Mouse (Mus musculus): ENCODE measurements around the gene Hsd17b2. TPM values are rescaled to one million over a fixed set of nuclear protein-coding genes. Genes with fewer than 3 reads are reported as not detected.
A peak's percentile ranks its signal among the peaks of the same experiment; 100 is the strongest.

Gene Hsd17b2
- total and polyA plus RNA-seq, 2 experiments, result 259 to 380 TPM

DNA sequence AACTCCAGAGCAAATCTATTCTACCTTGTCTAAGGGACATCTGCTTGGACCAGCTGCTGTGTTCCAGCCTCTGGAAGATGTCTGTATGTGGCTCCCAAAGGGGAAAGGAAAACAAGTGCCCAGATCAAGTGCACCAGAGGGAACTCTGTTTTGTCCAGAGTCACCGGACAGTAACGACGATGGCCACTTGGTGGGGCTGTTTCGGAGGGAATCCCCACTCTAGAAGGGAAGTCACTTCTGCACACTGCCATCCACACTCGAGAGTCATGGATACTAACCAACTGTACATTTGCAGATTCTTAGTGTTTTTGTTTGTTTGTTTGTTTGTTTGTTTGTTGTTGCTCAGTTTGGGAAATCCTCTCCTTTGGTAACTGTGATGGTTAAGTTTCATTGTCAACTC is 4.5 kb upstream of the Hsd17b2 start:
- Histone ChIP-seq H3K4me3 (ENCODE audit: insufficient read depth, low read depth, low read length) (no peak overlapping the region), H3K9ac (ENCODE audit: low read depth, low read length) (peak overlapping the region; percentile 41; the same call in 1 of the 2 replicates), H3K36me3 (ENCODE audit: control insufficient read depth, insufficient read depth, low read length) (no peaks in the 10 kb centered on the region), H3K27me3 (ENCODE audit: control insufficient read depth, insufficient read depth, low read length) (no peaks in the 10 kb centered on the region), H3K79me2 (ENCODE audit: control insufficient read depth, insufficient read depth, low read length) (no peaks in the 10 kb centered on the region), H3K27ac (replicated peaks; ENCODE audit: insufficient read depth, low read depth, low read length) (peak overlapping the region; percentile 81), H3K4me1 (ENCODE audit: control insufficient read depth, insufficient read depth, low read length) (peaks cover 9% of the 10 kb centered on the region)
- 35% methylated on average over 5 of the region's 5 CpGs for WGBS
- TF ChIP-seq CTCF (IDR thresholded peaks at IDR 0.05; ENCODE audit: low read depth, low read length), result peak; percentile 78
- no peak for TF ChIP-seq POLR2A (IDR thresholded peaks at IDR 0.05; ENCODE audit: extremely low read depth, insufficient read depth, low read length)
- DNase-seq (ENCODE audit: extremely low read depth, low read depth, low spot score), result peak; percentile 61

DNA sequence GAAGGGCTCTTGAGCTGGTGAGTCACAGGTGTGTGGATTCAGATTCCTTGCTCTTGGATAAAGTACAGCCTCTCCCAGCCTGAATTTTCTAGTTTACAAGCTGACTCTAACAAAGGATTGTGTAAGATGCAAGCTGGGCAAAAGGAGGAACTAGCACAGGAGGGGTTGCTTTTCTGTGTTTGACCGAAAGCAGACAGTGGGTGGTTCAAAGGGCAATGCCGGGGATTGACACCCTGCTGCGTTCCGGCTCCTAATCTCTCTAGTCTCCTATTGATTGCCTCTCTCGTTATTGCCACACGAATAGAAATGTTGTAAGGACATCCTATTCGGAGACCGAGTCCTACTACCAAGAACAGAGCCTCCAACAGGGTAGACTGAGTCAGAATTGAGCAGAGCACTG is 1.0 kb upstream of the Hsd17b2 start:
- Histone ChIP-seq H3K27ac (replicated peaks; ENCODE audit: insufficient read depth, low read depth, low read length) (peak overlapping the region; percentile 98), H3K9ac (ENCODE audit: low read depth, low read length) (peak overlapping the region; percentile 95), H3K79me2 (ENCODE audit: control insufficient read depth, insufficient read depth, low read length) (peaks cover 12% of the 10 kb centered on the region; the same call in 1 of the 2 replicates), H3K4me1 (ENCODE audit: control insufficient read depth, insufficient read depth, low read length) (peaks cover 13% of the 10 kb centered on the region; the same call in 1 of the 2 replicates), H3K27me3 (ENCODE audit: control insufficient read depth, insufficient read depth, low read length) (no peaks in the 10 kb centered on the region), H3K4me3 (ENCODE audit: insufficient read depth, low read depth, low read length) (peak overlapping the region; percentile 71), H3K36me3 (ENCODE audit: control insufficient read depth, insufficient read depth, low read length) (no peaks in the 10 kb centered on the region)
- WGBS, result 15% methylated on average over 8 of the region's 8 CpGs
- no peak for TF ChIP-seq POLR2A (IDR thresholded peaks at IDR 0.05; ENCODE audit: extremely low read depth, insufficient read depth, low read length)
- no peak for TF ChIP-seq CTCF (IDR thresholded peaks at IDR 0.05; ENCODE audit: low read depth, low read length)
- DNase-seq (ENCODE audit: extremely low read depth, low read depth, low spot score), result peak; percentile 98

DNA sequence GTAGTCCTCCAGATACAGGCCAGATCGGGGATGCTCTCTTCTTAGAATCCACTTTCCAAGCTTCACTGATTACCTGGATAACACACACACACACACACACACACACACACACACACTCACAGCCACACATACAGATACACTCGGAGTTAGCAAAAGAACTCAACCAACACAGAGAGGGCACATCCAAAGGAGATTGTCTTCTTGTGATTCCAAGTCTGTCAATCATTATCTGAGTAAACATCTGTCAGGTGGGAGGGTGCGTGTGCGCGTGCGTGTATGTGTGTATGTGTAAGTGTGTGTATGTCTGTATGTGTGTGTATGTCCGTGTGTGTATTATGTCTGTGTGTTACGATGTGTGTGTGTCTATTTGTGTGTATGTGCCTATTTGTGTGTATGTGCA is 458 bp upstream of the Hsd17b2 start:
- Histone ChIP-seq H3K27me3 (ENCODE audit: control insufficient read depth, insufficient read depth, low read length) (no peaks in the 10 kb centered on the region), H3K4me3 (ENCODE audit: insufficient read depth, low read depth, low read length) (peak overlapping the region; percentile 71), H3K9ac (ENCODE audit: low read depth, low read length) (peak overlapping the region; percentile 95), H3K79me2 (ENCODE audit: control insufficient read depth, insufficient read depth, low read length) (peaks cover 16% of the 10 kb centered on the region; the same call in 1 of the 2 replicates), H3K36me3 (ENCODE audit: control insufficient read depth, insufficient read depth, low read length) (no peaks in the 10 kb centered on the region), H3K27ac (replicated peaks; ENCODE audit: insufficient read depth, low read depth, low read length) (peak overlapping the region; percentile 96), H3K4me1 (ENCODE audit: control insufficient read depth, insufficient read depth, low read length) (peaks cover 14% of the 10 kb centered on the region; the same call in 1 of the 2 replicates)
- TF ChIP-seq CTCF (IDR thresholded peaks at IDR 0.05; ENCODE audit: low read depth, low read length), result no peak
- no peak for TF ChIP-seq POLR2A (IDR thresholded peaks at IDR 0.05; ENCODE audit: extremely low read depth, insufficient read depth, low read length)
- DNase-seq (ENCODE audit: extremely low read depth, low read depth, low spot score), result peak; percentile 89
- WGBS, result 30% methylated on average over 8 of the region's 8 CpGs

DNA sequence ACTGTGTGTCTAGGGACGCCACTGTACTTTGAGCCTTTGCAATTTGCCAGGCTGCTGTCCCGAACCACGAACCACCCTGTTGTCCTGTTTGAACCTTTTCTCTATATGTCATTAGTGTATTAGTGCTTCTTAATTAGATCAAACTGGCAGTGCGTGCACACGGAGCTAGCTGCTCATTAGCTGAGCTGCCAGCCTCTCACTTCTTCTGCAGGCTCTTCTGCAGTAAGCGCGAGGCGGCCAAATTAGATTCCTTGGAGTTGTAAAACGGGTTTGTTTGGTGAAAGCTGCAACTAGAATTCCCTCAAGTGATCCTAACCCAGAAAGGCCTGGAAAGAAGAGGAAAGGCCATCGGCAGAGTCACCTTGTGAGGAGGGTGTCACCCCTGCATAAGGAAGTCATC is 997 bp downstream of the Hsd17b2 start:
- Histone ChIP-seq H3K9ac (ENCODE audit: low read depth, low read length) (peak overlapping the region; percentile 95), H3K4me3 (ENCODE audit: insufficient read depth, low read depth, low read length) (peak overlapping the region; percentile 71), H3K36me3 (ENCODE audit: control insufficient read depth, insufficient read depth, low read length) (no peaks in the 10 kb centered on the region), H3K4me1 (ENCODE audit: control insufficient read depth, insufficient read depth, low read length) (peaks cover 15% of the 10 kb centered on the region; the same call in 1 of the 2 replicates), H3K79me2 (ENCODE audit: control insufficient read depth, insufficient read depth, low read length) (peaks cover 23% of the 10 kb centered on the region; the same call in 1 of the 2 replicates), H3K27ac (replicated peaks; ENCODE audit: insufficient read depth, low read depth, low read length) (peak overlapping the region; percentile 96), H3K27me3 (ENCODE audit: control insufficient read depth, insufficient read depth, low read length) (no peaks in the 10 kb centered on the region)
- DNase-seq (ENCODE audit: extremely low read depth, low read depth, low spot score), result peak; percentile 81
- TF ChIP-seq POLR2A (IDR thresholded peaks at IDR 0.05; ENCODE audit: extremely low read depth, insufficient read depth, low read length), result 0 out of 2 replicates have a peak, but pooled peaks have one; percentile 5
- TF ChIP-seq CTCF (IDR thresholded peaks at IDR 0.05; ENCODE audit: low read depth, low read length), result no peak
- WGBS, result 23% methylated on average over 10 of the region's 10 CpGs

DNA sequence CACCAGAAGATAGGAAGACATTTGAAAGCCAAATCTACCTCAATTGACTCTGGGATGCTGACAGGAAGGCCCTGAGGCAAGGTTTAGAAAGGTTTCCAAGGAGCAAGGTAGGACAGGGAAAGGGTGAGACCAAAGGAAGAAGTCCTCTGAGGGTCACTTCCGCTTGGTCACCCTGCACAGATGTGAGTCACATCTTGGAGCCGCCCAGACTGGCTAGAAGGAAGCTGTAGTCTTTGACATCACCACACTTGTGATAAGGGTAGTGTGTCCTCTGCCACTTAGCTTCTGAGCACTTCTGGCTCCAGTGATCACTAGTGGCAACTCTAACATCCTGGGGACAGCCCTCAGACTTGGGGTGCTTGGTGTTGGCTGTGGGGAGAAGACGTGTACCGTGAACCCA is 4.4 kb downstream of the Hsd17b2 start:
- Histone ChIP-seq H3K27ac (replicated peaks; ENCODE audit: insufficient read depth, low read depth, low read length) (peak overlapping the region; percentile 62), H3K4me3 (ENCODE audit: insufficient read depth, low read depth, low read length) (no peak overlapping the region), H3K9ac (ENCODE audit: low read depth, low read length) (peak overlapping the region; percentile 21; the same call in 1 of the 2 replicates), H3K27me3 (ENCODE audit: control insufficient read depth, insufficient read depth, low read length) (no peaks in the 10 kb centered on the region), H3K79me2 (ENCODE audit: control insufficient read depth, insufficient read depth, low read length) (peaks cover 32% of the 10 kb centered on the region; the same call in 1 of the 2 replicates), H3K36me3 (ENCODE audit: control insufficient read depth, insufficient read depth, low read length) (peaks cover 15% of the 10 kb centered on the region), H3K4me1 (ENCODE audit: control insufficient read depth, insufficient read depth, low read length) (peaks cover 19% of the 10 kb centered on the region)
- no peak for DNase-seq (ENCODE audit: extremely low read depth, low read depth, low spot score)
- WGBS, result 82% methylated on average over 4 of the region's 4 CpGs
- TF ChIP-seq CTCF (IDR thresholded peaks at IDR 0.05; ENCODE audit: low read depth, low read length), result no peak

DNA sequence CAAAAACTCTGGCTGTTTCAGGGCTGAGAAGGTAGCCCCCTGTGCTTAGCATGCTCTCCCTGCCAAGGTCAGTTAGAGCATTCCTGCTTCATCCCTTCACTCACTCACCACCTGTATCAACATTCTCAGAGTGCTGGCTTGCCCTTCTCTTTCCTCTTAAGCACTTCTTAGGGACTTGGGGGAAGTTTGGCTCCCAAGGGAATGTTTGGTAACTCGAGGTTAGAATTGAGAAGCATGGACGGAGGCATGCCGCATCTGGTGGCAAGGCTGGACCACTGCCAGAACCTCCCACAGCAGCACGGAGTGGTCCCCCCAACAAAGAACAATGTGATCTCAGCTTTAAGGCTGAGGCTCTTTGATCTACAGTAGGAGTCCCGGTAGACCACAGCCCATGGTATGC is 10.5 kb downstream of the Hsd17b2 start:
- TF ChIP-seq POLR2A (IDR thresholded peaks at IDR 0.05; ENCODE audit: extremely low read depth, insufficient read depth, low read length), result no peak
- TF ChIP-seq CTCF (IDR thresholded peaks at IDR 0.05; ENCODE audit: low read depth, low read length), result no peak
- peaks cover 19% of the 10 kb centered on the region for H3K36me3 ChIP-seq (ENCODE audit: control insufficient read depth, insufficient read depth, low read length)
- peak overlapping the region; percentile 29 for H3K27ac ChIP-seq (replicated peaks; ENCODE audit: insufficient read depth, low read depth, low read length)
- WGBS, result 67% methylated on average over 5 of the region's 5 CpGs
- H3K27me3 ChIP-seq (ENCODE audit: control insufficient read depth, insufficient read depth, low read length), result no peaks in the 10 kb centered on the region
- no peak overlapping the region for H3K4me3 ChIP-seq (ENCODE audit: insufficient read depth, low read depth, low read length)
- no peak for DNase-seq (ENCODE audit: extremely low read depth, low read depth, low spot score)
- H3K4me1 ChIP-seq (ENCODE audit: control insufficient read depth, insufficient read depth, low read length), result peaks cover 53% of the 10 kb centered on the region
- peaks cover 17% of the 10 kb centered on the region; the same call in 1 of the 2 replicates for H3K79me2 ChIP-seq (ENCODE audit: control insufficient read depth, insufficient read depth, low read length)
- no peak overlapping the region for H3K9ac ChIP-seq (ENCODE audit: low read depth, low read length)

All from liver, adult 2 months (tissue).